Mouse (Mus musculus) heart, embryonic 12.5 days (tissue): ENCODE results near the gene Rexo5. TPM values are rescaled to one million over a fixed set of nuclear protein-coding genes. Genes with fewer than 3 reads are reported as not detected.

Experiments
- ATAC-seq: fragments of 200-750 bp; cut with Nextera tagmentation; 2 replicates; pipeline ENCODE4 v1.8.0; 2017; ENCODE audit warnings: moderate TSS enrichment, moderate library complexity; ENCODE audit not compliant: insufficient number of reproducible peaks, low FRiP score
- H3K27ac ChIP-seq: fragments of 300-500 bp; sonication (generic); 2 replicates; pipeline ENCODE4 v1.5.1; 2016; ENCODE audit warnings: mild to moderate bottlenecking, moderate library complexity; ENCODE audit not compliant: poor library complexity, severe bottlenecking
- H3K27me3 ChIP-seq: fragments of 300-500 bp; sonication (generic); replicated peaks from 2 replicates; pipeline ENCODE4 v1.6.1; 2016; ENCODE audit warnings: mild to moderate bottlenecking, moderate library complexity
- H3K36me3 ChIP-seq: fragments of 300-500 bp; sonication (generic); 2 replicates; pipeline ENCODE4 v1.6.1; 2016; ENCODE audit warnings: mild to moderate bottlenecking, moderate library complexity
- H3K4me1 ChIP-seq: fragments of 300-500 bp; sonication (generic); replicated peaks from 2 replicates; pipeline ENCODE4 v1.6.1; 2016; ENCODE audit warnings: mild to moderate bottlenecking
- H3K4me2 ChIP-seq: fragments of 300-500 bp; sonication (generic); 2 replicates; pipeline ENCODE4 v1.6.1; 2016; ENCODE audit warnings: mild to moderate bottlenecking, moderate library complexity
- H3K4me3 ChIP-seq: fragments of 300-500 bp; sonication (generic); 2 replicates; pipeline ENCODE4 v1.5.1; 2016; ENCODE audit warnings: mild to moderate bottlenecking
- H3K9ac ChIP-seq: fragments of 300-500 bp; sonication (generic); 2 replicates; pipeline ENCODE4 v1.6.1; 2016; ENCODE audit warnings: mild to moderate bottlenecking, moderate library complexity
- H3K9me3 ChIP-seq: fragments of 300-500 bp; sonication (generic); replicated peaks from 2 replicates; pipeline ENCODE4 v1.6.1; 2016; ENCODE audit warnings: mild to moderate bottlenecking, moderate library complexity
- WGBS: fragments of 180-500 bp; shearing (Covaris S2); methylation state at CpG from one replicate; pipeline ENCODE4 v1.1.7; 2016; 5-methylcytosine and 5-hydroxymethylcytosine counted together
- polyA plus RNA-seq: library from polyadenylated mRNA; unstranded; fragments of >200 nt; fragmentation: Nextera tagmentation; extraction: Ambion mirVana; gene quantifications from 2 replicates; pipeline ENCODE4 v1.2.1, GENCODE M21; 2016

Gene Rexo5
- polyA plus RNA-seq, 1 experiment from 2014 or later = 18.7 TPM

- H3K9ac ChIP-seq = no peak overlapping the region
- ATAC-seq = no peak
- H3K9me3 ChIP-seq = no peaks in the 10 kb centered on the region
- no peak overlapping the region for H3K27ac ChIP-seq
- H3K4me1 ChIP-seq = peaks cover 2% of the 10 kb centered on the region; the same call in 1 of the 2 replicates
- H3K27me3 ChIP-seq = no peaks in the 10 kb centered on the region
- WGBS = 75% methylated on average over 4 of the region's 4 CpGs
- H3K36me3 ChIP-seq = peaks cover 5% of the 10 kb centered on the region; the same call in 1 of the 2 replicates
- no peak overlapping the region for H3K4me3 ChIP-seq
- no peak overlapping the region for H3K4me2 ChIP-seq
These were observed 94.1 kb downstream of the Rexo5 start for GRCm38 (mm10) chr7:119887887-119888286.

DNA sequence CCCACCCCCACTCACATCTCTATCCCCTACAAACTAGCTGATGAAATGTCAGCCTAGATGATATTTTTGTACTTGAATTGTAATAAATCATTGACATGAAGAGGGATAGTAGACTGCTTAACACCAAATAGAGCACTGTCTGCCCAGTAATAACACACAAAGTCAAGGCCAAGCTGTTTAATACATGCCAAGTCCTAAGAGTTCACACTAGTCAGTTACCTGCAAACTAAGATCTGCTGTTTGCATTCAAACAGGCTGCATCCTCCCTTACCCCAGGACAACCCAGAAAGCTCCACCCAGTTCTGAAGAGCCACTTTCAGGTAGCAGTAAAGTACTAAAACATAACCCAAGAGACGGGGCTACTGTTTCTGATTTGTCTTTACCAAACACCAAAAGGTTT, 98.4 kb downstream of the Rexo5 start:
- H3K4me2 ChIP-seq = no peak overlapping the region
- peaks cover 14% of the 10 kb centered on the region; the same call in 1 of the 2 replicates for H3K4me1 ChIP-seq
- no peak overlapping the region for H3K27ac ChIP-seq
- no peaks in the 10 kb centered on the region for H3K36me3 ChIP-seq
- H3K27me3 ChIP-seq = no peaks in the 10 kb centered on the region
- no peak overlapping the region for H3K9ac ChIP-seq
- no peak overlapping the region for H3K4me3 ChIP-seq
- no peak for ATAC-seq
- no peaks in the 10 kb centered on the region for H3K9me3 ChIP-seq
- 92% methylated on average over 1 of the region's 1 CpGs for WGBS

DNA sequence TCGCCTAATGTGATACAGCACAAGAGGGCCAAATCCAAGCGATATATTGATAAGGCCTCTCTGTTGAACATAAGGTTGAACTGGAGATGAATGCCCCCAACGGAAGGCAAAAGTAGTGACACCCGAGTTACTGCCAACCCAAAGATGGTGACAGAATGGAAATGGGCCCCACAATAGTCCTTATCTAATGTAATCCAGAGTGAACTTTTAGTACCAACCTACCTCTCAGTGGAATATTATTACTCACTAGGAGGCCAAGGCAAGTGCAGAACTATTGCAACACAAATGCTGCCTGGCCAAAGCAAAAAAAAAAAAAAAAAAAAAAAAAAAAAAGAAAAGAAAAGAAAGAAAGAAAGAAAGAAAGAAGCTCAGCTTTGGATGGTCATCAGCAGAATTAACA, 98.9 kb downstream of the Rexo5 start:
- no peak overlapping the region for H3K4me2 ChIP-seq
- H3K27ac ChIP-seq = no peak overlapping the region
- H3K27me3 ChIP-seq = no peaks in the 10 kb centered on the region
- no peak for ATAC-seq
- H3K4me3 ChIP-seq = no peak overlapping the region
- no peaks in the 10 kb centered on the region for H3K36me3 ChIP-seq
- WGBS = 81% methylated on average over 4 of the region's 4 CpGs
- no peaks in the 10 kb centered on the region for H3K9me3 ChIP-seq
- peaks cover 13% of the 10 kb centered on the region; the same call in 1 of the 2 replicates for H3K4me1 ChIP-seq
- no peak overlapping the region for H3K9ac ChIP-seq

GRCm38 (mm10) chr7:119894818-119895544, 101.2 kb downstream of the Rexo5 start:
- H3K36me3 ChIP-seq = no peaks in the 10 kb centered on the region
- peak; percentile 40 for ATAC-seq
- H3K4me2 ChIP-seq = peak overlapping the region; percentile 87
- 1% methylated on average over 15 of the region's 15 CpGs for WGBS
- H3K27ac ChIP-seq = peak overlapping the region; percentile 97
- H3K9ac ChIP-seq = peak overlapping the region; percentile 94
- H3K4me3 ChIP-seq = peak overlapping the region; percentile 86
- H3K4me1 ChIP-seq = peaks cover 14% of the 10 kb centered on the region; the same call in 1 of the 2 replicates
- no peaks in the 10 kb centered on the region for H3K9me3 ChIP-seq
- no peaks in the 10 kb centered on the region for H3K27me3 ChIP-seq

DNA sequence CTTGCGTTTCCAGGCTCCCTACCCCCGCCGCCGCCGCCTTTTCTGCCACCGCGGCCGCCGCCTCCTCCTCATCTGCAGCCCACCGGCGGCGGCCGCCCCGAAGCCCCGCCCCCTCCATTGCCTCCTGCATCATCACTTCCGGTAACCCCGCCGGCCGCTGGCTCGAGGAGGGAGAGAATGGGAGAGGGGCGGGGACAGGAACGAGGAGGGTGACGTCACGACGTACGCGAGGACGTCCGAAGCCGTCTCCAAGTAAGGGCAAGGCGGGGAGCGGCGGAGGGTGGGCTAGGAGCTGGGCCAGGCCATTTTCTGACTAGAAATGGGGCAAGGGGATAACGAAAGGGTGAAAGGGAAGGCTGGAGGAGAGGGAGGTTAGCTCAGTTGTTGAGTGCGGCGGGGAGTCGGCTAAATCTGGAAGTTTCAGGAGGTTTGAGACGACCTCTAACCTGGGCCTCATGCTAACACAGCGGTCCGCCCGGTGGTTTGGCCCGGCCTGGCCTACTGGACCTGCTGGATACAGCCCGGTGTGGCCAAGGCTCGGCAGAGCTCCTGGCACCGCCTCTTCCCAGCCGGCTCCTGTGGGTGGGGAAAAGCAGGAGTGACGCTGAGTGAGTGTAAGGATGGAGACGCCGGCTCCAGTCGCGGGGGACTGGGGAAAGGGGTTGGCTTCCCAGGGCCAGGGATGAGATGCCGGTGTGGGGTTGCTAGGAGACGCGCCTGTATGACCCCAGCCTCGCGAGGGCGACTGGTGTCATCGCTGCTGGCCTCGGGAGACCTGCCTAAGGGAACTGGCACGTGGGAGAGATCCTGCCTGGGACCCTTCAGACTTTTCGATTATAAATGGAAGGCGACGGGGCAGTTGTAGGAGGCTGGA, 102.1 kb downstream of the Rexo5 start, which contains the start of the genes Lyrm1 and Dcun1d3:
Gene Lyrm1, plus strand, starts transcription at position 223 of the 874 bp plus-strand sequence.
Gene Dcun1d3, minus strand, starts transcription at position 660 of the 874 bp plus-strand sequence.
- ATAC-seq = peak; percentile 99
- peak within 1 kb of the TSS; percentile 97 for H3K27ac ChIP-seq
- H3K27me3 ChIP-seq = no peaks in the 10 kb centered on the region
- peak within 1 kb of the TSS; percentile 86 for H3K4me3 ChIP-seq
- peak within 1 kb of the TSS; percentile 94 for H3K9ac ChIP-seq
- peaks cover 14% of the 10 kb centered on the region; the same call in 1 of the 2 replicates for H3K4me1 ChIP-seq
- WGBS = under 1% methylated on average over 63 of the region's 63 CpGs
- H3K9me3 ChIP-seq = no peaks in the 10 kb centered on the region
- H3K36me3 ChIP-seq = no peaks in the 10 kb centered on the region
- H3K4me2 ChIP-seq = peak within 1 kb of the TSS; percentile 87

DNA sequence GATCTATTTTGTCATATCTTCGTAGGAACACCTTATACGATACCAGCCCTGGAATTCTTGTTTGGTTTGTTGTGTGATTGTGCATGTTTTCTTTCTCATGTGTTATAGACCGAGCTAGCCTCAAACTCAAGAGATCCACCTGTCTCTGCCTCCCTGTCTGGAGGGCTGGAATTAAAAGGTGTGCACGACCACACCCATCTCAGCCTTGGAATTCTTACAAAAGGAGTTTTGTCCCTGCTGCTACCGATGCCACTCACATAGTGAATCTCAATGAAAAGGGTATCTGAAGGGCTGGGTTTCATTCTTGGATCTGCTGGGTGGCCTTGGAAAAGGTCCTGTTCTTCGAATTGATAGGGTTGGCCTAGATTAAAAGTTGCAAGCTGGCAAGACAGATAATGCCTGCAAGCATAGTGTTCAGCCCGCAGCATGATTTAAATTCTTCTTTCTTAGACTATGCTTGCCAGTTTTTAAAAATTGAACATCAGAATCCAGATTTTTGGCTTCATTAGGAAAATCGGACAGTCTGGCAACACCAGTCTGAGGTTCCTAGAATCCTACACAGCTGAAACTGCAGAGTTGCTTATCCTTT, 103.8 kb downstream of the Rexo5 start:
- peaks cover 14% of the 10 kb centered on the region; the same call in 1 of the 2 replicates for H3K4me1 ChIP-seq
- H3K4me2 ChIP-seq = no peak overlapping the region
- no peak overlapping the region for H3K9ac ChIP-seq
- H3K4me3 ChIP-seq = no peak overlapping the region
- no peaks in the 10 kb centered on the region for H3K9me3 ChIP-seq
- no peaks in the 10 kb centered on the region for H3K36me3 ChIP-seq
- no peaks in the 10 kb centered on the region for H3K27me3 ChIP-seq
- H3K27ac ChIP-seq = no peak overlapping the region
- ATAC-seq = no peak
- 85% methylated on average over 8 of the region's 8 CpGs for WGBS

- Histone ChIP-seq H3K27me3 (no peaks in the 10 kb centered on the region), H3K9me3 (no peaks in the 10 kb centered on the region), H3K27ac (no peak overlapping the region), H3K9ac (no peak overlapping the region), H3K4me1 (peaks cover 13% of the 10 kb centered on the region; the same call in 1 of the 2 replicates), H3K4me3 (no peak overlapping the region), H3K36me3 (no peaks in the 10 kb centered on the region), H3K4me2 (no peak overlapping the region)
- WGBS = 33% methylated on average over 1 of the region's 1 CpGs
- ATAC-seq = no peak
These were observed 104.5 kb downstream of the Rexo5 start for GRCm38 (mm10) chr7:119898247-119898856.

Other genes starting within 250 kb of the Rexo5 start
- gene Acsm2, start 239.7 kb upstream of the Rexo5 start, polyA plus RNA-seq = not detected in 2 replicates
- gene Acsm1, start 187.0 kb upstream of the Rexo5 start, polyA plus RNA-seq = not detected in 2 replicates
- not detected in 2 replicates for gene Acsm4, start 104.0 kb upstream of the Rexo5 start, polyA plus RNA-seq
- gene Thumpd1, start 73.2 kb upstream of the Rexo5 start, polyA plus RNA-seq = 58.4 and 59.6 TPM in 2 replicates
- gene Acsm3, start 33.1 kb upstream of the Rexo5 start, polyA plus RNA-seq = 0.14 and 0.52 TPM in 2 replicates
- 17.4 and 17.8 TPM in 2 replicates for gene Eri2, start 52 bp downstream of the Rexo5 start, polyA plus RNA-seq
- 9.2 and 9.8 TPM in 2 replicates for gene Lyrm1, start 101.9 kb downstream of the Rexo5 start, polyA plus RNA-seq
- 9.9 and 12.9 TPM in 2 replicates for gene Dcun1d3, start 102.3 kb downstream of the Rexo5 start, polyA plus RNA-seq